Mouse (Mus musculus): ENCODE measurements around the gene Fam114a1. TPM values are rescaled to one million over a fixed set of nuclear protein-coding genes. Genes with fewer than 3 reads are reported as not detected.

The Fam114a1 gene
- polyA plus RNA-seq, 1 experiment from 2014 or later, result 20.8 TPM

- no peak overlapping the region for H3K27ac ChIP-seq (replicated peaks; ENCODE audit: low read depth, low read length)
- H3K27me3 ChIP-seq (ENCODE audit: control insufficient read depth, insufficient read depth, low read length), result no peaks in the 10 kb centered on the region
- 95% methylated on average over 6 of the region's 6 CpGs for WGBS
- H3K4me1 ChIP-seq (ENCODE audit: control insufficient read depth, insufficient read depth, low read length), result no peaks in the 10 kb centered on the region
- ATAC-seq (ENCODE audit: insufficient number of reproducible peaks, low FRiP score, low TSS enrichment, low read depth), result no peak
- no peak overlapping the region for H3K4me2 ChIP-seq (ENCODE audit: low read depth, severe bottlenecking)
- DNase-seq (ENCODE audit: low spot score), result no peak
- H3K4me3 ChIP-seq (ENCODE audit: low read depth, low read length), result no peak overlapping the region
- no peak overlapping the region for H3K9ac ChIP-seq (ENCODE audit: low read length)
- H3K9me3 ChIP-seq (ENCODE audit: control insufficient read depth, low read length), result no peaks in the 10 kb centered on the region
- no peaks in the 10 kb centered on the region for H3K36me3 ChIP-seq (ENCODE audit: control insufficient read depth, insufficient read depth, low read length)
Observed at GRCm38 (mm10) chr5:65057596-65057995, 87.7 kb downstream of the Fam114a1 start.

- Histone ChIP-seq H3K4me3 (ENCODE audit: low read depth, low read length) (no peak overlapping the region), H3K27me3 (ENCODE audit: control insufficient read depth, insufficient read depth, low read length) (no peaks in the 10 kb centered on the region), H3K4me2 (ENCODE audit: low read depth, severe bottlenecking) (no peak overlapping the region), H3K36me3 (ENCODE audit: control insufficient read depth, insufficient read depth, low read length) (no peaks in the 10 kb centered on the region), H3K9ac (ENCODE audit: low read length) (no peak overlapping the region), H3K9me3 (ENCODE audit: control insufficient read depth, low read length) (no peaks in the 10 kb centered on the region), H3K27ac (replicated peaks; ENCODE audit: low read depth, low read length) (no peak overlapping the region), H3K4me1 (ENCODE audit: control insufficient read depth, insufficient read depth, low read length) (no peaks in the 10 kb centered on the region)
- no peak for ATAC-seq (ENCODE audit: insufficient number of reproducible peaks, low FRiP score, low TSS enrichment, low read depth)
- 75% methylated on average over 2 of the region's 2 CpGs for WGBS
- no peak for DNase-seq (ENCODE audit: low spot score)
Observed at GRCm38 (mm10) chr5:65059806-65060205, 89.9 kb downstream of the Fam114a1 start.

- no peak for ATAC-seq (ENCODE audit: insufficient number of reproducible peaks, low FRiP score, low TSS enrichment, low read depth)
- Histone ChIP-seq H3K27me3 (ENCODE audit: control insufficient read depth, insufficient read depth, low read length) (no peaks in the 10 kb centered on the region), H3K4me3 (ENCODE audit: low read depth, low read length) (no peak overlapping the region), H3K4me1 (ENCODE audit: control insufficient read depth, insufficient read depth, low read length) (no peaks in the 10 kb centered on the region), H3K36me3 (ENCODE audit: control insufficient read depth, insufficient read depth, low read length) (no peaks in the 10 kb centered on the region), H3K9me3 (ENCODE audit: control insufficient read depth, low read length) (no peaks in the 10 kb centered on the region), H3K4me2 (ENCODE audit: low read depth, severe bottlenecking) (no peak overlapping the region), H3K9ac (ENCODE audit: low read length) (no peak overlapping the region), H3K27ac (replicated peaks; ENCODE audit: low read depth, low read length) (no peak overlapping the region)
- 90% methylated on average over 4 of the region's 4 CpGs for WGBS
- DNase-seq (ENCODE audit: low spot score), result no peak
Observed at GRCm38 (mm10) chr5:65062236-65062635, 92.4 kb downstream of the Fam114a1 start.

- Histone ChIP-seq H3K36me3 (ENCODE audit: control insufficient read depth, insufficient read depth, low read length) (no peaks in the 10 kb centered on the region), H3K4me2 (ENCODE audit: low read depth, severe bottlenecking) (no peak overlapping the region), H3K9ac (ENCODE audit: low read length) (no peak overlapping the region), H3K27me3 (ENCODE audit: control insufficient read depth, insufficient read depth, low read length) (no peaks in the 10 kb centered on the region), H3K4me1 (ENCODE audit: control insufficient read depth, insufficient read depth, low read length) (no peaks in the 10 kb centered on the region; the same call in 1 of the 2 replicates), H3K4me3 (ENCODE audit: low read depth, low read length) (no peak overlapping the region), H3K9me3 (ENCODE audit: control insufficient read depth, low read length) (no peaks in the 10 kb centered on the region), H3K27ac (replicated peaks; ENCODE audit: low read depth, low read length) (no peak overlapping the region)
- no peak for ATAC-seq (ENCODE audit: insufficient number of reproducible peaks, low FRiP score, low TSS enrichment, low read depth)
- no peak for DNase-seq (ENCODE audit: low spot score)
- WGBS, result 93% methylated on average over 2 of the region's 2 CpGs
Observed at GRCm38 (mm10) chr5:65063266-65063665, 93.4 kb downstream of the Fam114a1 start.

- H3K9ac ChIP-seq (ENCODE audit: low read length), result no peak overlapping the region
- H3K9me3 ChIP-seq (ENCODE audit: control insufficient read depth, low read length), result no peaks in the 10 kb centered on the region
- no peaks in the 10 kb centered on the region for H3K36me3 ChIP-seq (ENCODE audit: control insufficient read depth, insufficient read depth, low read length)
- no peak overlapping the region for H3K27ac ChIP-seq (replicated peaks; ENCODE audit: low read depth, low read length)
- ATAC-seq (ENCODE audit: insufficient number of reproducible peaks, low FRiP score, low TSS enrichment, low read depth) (no peak), DNase-seq (ENCODE audit: low spot score) (no peak)
- H3K4me2 ChIP-seq (ENCODE audit: low read depth, severe bottlenecking), result no peak overlapping the region
- no peak overlapping the region for H3K4me3 ChIP-seq (ENCODE audit: low read depth, low read length)
- no peaks in the 10 kb centered on the region for H3K27me3 ChIP-seq (ENCODE audit: control insufficient read depth, insufficient read depth, low read length)
- WGBS, result 48% methylated on average over 6 of the region's 6 CpGs
- peaks cover 5% of the 10 kb centered on the region; the same call in 1 of the 2 replicates for H3K4me1 ChIP-seq (ENCODE audit: control insufficient read depth, insufficient read depth, low read length)
Observed at GRCm38 (mm10) chr5:65068166-65068565, 98.3 kb downstream of the Fam114a1 start.

- H3K27me3 ChIP-seq (ENCODE audit: control insufficient read depth, insufficient read depth, low read length), result no peaks in the 10 kb centered on the region
- H3K27ac ChIP-seq (replicated peaks; ENCODE audit: low read depth, low read length), result no peak overlapping the region
- H3K4me3 ChIP-seq (ENCODE audit: low read depth, low read length), result no peak overlapping the region
- WGBS, result 36% methylated on average over 11 of the region's 11 CpGs
- no peak overlapping the region for H3K9ac ChIP-seq (ENCODE audit: low read length)
- ATAC-seq (ENCODE audit: insufficient number of reproducible peaks, low FRiP score, low TSS enrichment, low read depth) (no peak), DNase-seq (ENCODE audit: low spot score) (no peak)
- no peak overlapping the region for H3K4me2 ChIP-seq (ENCODE audit: low read depth, severe bottlenecking)
- H3K36me3 ChIP-seq (ENCODE audit: control insufficient read depth, insufficient read depth, low read length), result no peaks in the 10 kb centered on the region
- H3K4me1 ChIP-seq (ENCODE audit: control insufficient read depth, insufficient read depth, low read length), result peaks cover 7% of the 10 kb centered on the region; the same call in 1 of the 2 replicates
- no peaks in the 10 kb centered on the region for H3K9me3 ChIP-seq (ENCODE audit: control insufficient read depth, low read length)
Observed at GRCm38 (mm10) chr5:65069872-65070271, 100.0 kb downstream of the Fam114a1 start.

GRCm38 (mm10) chr5:65071689-65072118 lies 101.8 kb downstream of the Fam114a1 start:
- Histone ChIP-seq H3K4me2 (ENCODE audit: low read depth, severe bottlenecking) (no peak overlapping the region), H3K4me1 (ENCODE audit: control insufficient read depth, insufficient read depth, low read length) (peaks cover 7% of the 10 kb centered on the region; the same call in 1 of the 2 replicates), H3K4me3 (ENCODE audit: low read depth, low read length) (no peak overlapping the region), H3K27me3 (ENCODE audit: control insufficient read depth, insufficient read depth, low read length) (no peaks in the 10 kb centered on the region), H3K27ac (replicated peaks; ENCODE audit: low read depth, low read length) (no peak overlapping the region), H3K9me3 (ENCODE audit: control insufficient read depth, low read length) (no peaks in the 10 kb centered on the region), H3K9ac (ENCODE audit: low read length) (no peak overlapping the region), H3K36me3 (ENCODE audit: control insufficient read depth, insufficient read depth, low read length) (no peaks in the 10 kb centered on the region)
- DNase-seq (ENCODE audit: low spot score) (no peak), ATAC-seq (ENCODE audit: insufficient number of reproducible peaks, low FRiP score, low TSS enrichment, low read depth) (no peak)
- WGBS, result 24% methylated on average over 6 of the region's 6 CpGs

- H3K4me1 ChIP-seq (ENCODE audit: control insufficient read depth, insufficient read depth, low read length), result peaks cover 7% of the 10 kb centered on the region; the same call in 1 of the 2 replicates
- 78% methylated on average over 4 of the region's 4 CpGs for WGBS
- H3K4me2 ChIP-seq (ENCODE audit: low read depth, severe bottlenecking), result no peak overlapping the region
- no peak overlapping the region for H3K27ac ChIP-seq (replicated peaks; ENCODE audit: low read depth, low read length)
- H3K9ac ChIP-seq (ENCODE audit: low read length), result no peak overlapping the region
- H3K9me3 ChIP-seq (ENCODE audit: control insufficient read depth, low read length), result no peaks in the 10 kb centered on the region
- H3K27me3 ChIP-seq (ENCODE audit: control insufficient read depth, insufficient read depth, low read length), result no peaks in the 10 kb centered on the region
- no peak for DNase-seq (ENCODE audit: low spot score)
- H3K36me3 ChIP-seq (ENCODE audit: control insufficient read depth, insufficient read depth, low read length), result no peaks in the 10 kb centered on the region
- H3K4me3 ChIP-seq (ENCODE audit: low read depth, low read length), result no peak overlapping the region
- ATAC-seq (ENCODE audit: insufficient number of reproducible peaks, low FRiP score, low TSS enrichment, low read depth), result no peak
Observed at GRCm38 (mm10) chr5:65073247-65073646, 103.4 kb downstream of the Fam114a1 start.

- no peak overlapping the region for H3K4me3 ChIP-seq (ENCODE audit: low read depth, low read length)
Observed at GRCm38 (mm10) chr5:65074693-65075092, 104.8 kb downstream of the Fam114a1 start.

More at GRCm38 (mm10) chr5:65074693-65075092, 104.8 kb downstream of the Fam114a1 start:
- Histone ChIP-seq H3K9me3 (ENCODE audit: control insufficient read depth, low read length) (no peaks in the 10 kb centered on the region), H3K27ac (replicated peaks; ENCODE audit: low read depth, low read length) (no peak overlapping the region), H3K27me3 (ENCODE audit: control insufficient read depth, insufficient read depth, low read length) (no peaks in the 10 kb centered on the region), H3K4me2 (ENCODE audit: low read depth, severe bottlenecking) (no peak overlapping the region), H3K36me3 (ENCODE audit: control insufficient read depth, insufficient read depth, low read length) (no peaks in the 10 kb centered on the region), H3K9ac (ENCODE audit: low read length) (no peak overlapping the region), H3K4me1 (ENCODE audit: control insufficient read depth, insufficient read depth, low read length) (peaks cover 7% of the 10 kb centered on the region; the same call in 1 of the 2 replicates)
- ATAC-seq (ENCODE audit: insufficient number of reproducible peaks, low FRiP score, low TSS enrichment, low read depth) (no peak), DNase-seq (ENCODE audit: low spot score) (no peak)
- 64% methylated on average over 7 of the region's 7 CpGs for WGBS

Data from limb, embryonic 11.5 days (tissue).